Mouse (Mus musculus) ES-E14 (cell line): Measurements from ENCODE around the gene Pimreg.

Source experiments
- HCFC1 ChIP-seq: IDR thresholded peaks from 2 replicates; pipeline ENCODE4 v1.6.1; 2012; ENCODE audit warnings: low read length, inconsistent platforms, borderline replicate concordance; ENCODE audit not compliant: insufficient read depth
- MAFK ChIP-seq: IDR thresholded peaks from 2 replicates; pipeline ENCODE4 v1.6.1; 2014; ENCODE audit warnings: mild to moderate bottlenecking, low read depth, low read length, inconsistent platforms; ENCODE audit not compliant: insufficient read depth
- ZC3H11A ChIP-seq: IDR thresholded peaks from 2 replicates; pipeline ENCODE4 v1.6.1; 2012; ENCODE audit warnings: low read depth, mild to moderate bottlenecking, inconsistent platforms, low read length, borderline replicate concordance

- TF ChIP-seq MAFK (no peak), ZC3H11A (no peak), HCFC1 (no peak)
Measured at GRCm38 (mm10) chr11:72086251-72087046, 44.6 kb downstream of the Pimreg start.
